Mouse (Mus musculus): ENCODE data around the gene Skap1. TPM values are rescaled to one million over a fixed set of nuclear protein-coding genes. Genes with fewer than 3 reads are reported as not detected.
A peak's percentile ranks its signal among the peaks of the same experiment; 100 is the strongest.

Skap1 gene
- polyA plus RNA-seq, 1 experiment from 2014 or later = 6.5 TPM

DNA sequence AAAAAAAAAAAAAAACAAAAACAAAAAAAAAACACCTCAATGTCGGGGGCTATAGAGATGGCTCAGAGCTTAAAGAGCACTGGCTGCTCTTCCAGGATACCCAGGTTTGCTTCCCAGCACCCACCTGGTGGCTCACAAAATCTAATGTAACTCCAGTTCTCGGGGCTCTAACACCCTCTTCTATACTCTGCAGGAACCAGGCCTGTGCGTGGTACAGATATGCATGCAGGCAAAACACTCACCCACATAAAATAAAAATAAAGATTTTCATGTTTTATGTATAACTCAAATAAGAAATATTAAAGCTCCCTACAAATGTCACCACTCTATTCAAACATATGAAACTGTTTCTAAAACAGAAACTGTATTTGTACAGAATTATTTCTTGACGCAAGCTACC, 214.6 kb downstream of the Skap1 start:
- H3K27ac ChIP-seq (replicated peaks) = no peak overlapping the region
- H3K4me1 ChIP-seq (replicated peaks) = peaks cover 4% of the 10 kb centered on the region; the same call in 1 of the 2 replicates
- no peaks in the 10 kb centered on the region for H3K27me3 ChIP-seq
- no peak for ATAC-seq (ENCODE audit: low FRiP score, low read depth)
- WGBS = 90% methylated on average over 4 of the region's 4 CpGs
- H3K9me3 ChIP-seq = no peaks in the 10 kb centered on the region
- H3K9ac ChIP-seq = no peak overlapping the region
- H3K36me3 ChIP-seq = no peaks in the 10 kb centered on the region
- no peak overlapping the region for H3K4me3 ChIP-seq
- no peak overlapping the region for H3K4me2 ChIP-seq

DNA sequence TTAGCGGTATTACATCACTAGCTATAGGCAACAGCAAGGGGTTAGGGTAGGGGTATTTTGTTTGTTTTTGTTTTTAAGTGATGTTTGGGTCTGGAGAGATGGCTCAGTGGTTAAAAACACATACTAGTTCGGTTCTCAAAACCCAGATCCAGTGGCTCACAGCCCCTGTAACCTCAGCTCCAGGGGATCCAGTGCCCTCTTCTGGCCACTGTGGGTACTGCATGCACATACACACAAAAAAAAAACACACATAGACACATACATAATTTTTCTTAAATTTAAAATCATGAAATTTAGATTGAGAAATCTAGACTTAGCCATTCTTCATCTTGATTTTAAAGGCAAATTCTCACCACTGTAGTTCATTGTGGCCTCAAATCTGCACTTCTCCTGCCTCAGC, 221.0 kb downstream of the Skap1 start:
- Histone ChIP-seq H3K4me2 (no peak overlapping the region), H3K4me1 (replicated peaks) (no peaks in the 10 kb centered on the region), H3K27me3 (no peaks in the 10 kb centered on the region), H3K9me3 (no peaks in the 10 kb centered on the region), H3K27ac (replicated peaks) (no peak overlapping the region), H3K9ac (no peak overlapping the region), H3K36me3 (no peaks in the 10 kb centered on the region), H3K4me3 (no peak overlapping the region)
- 84% methylated on average over 2 of the region's 2 CpGs for WGBS
- ATAC-seq (ENCODE audit: low FRiP score, low read depth) = no peak

DNA sequence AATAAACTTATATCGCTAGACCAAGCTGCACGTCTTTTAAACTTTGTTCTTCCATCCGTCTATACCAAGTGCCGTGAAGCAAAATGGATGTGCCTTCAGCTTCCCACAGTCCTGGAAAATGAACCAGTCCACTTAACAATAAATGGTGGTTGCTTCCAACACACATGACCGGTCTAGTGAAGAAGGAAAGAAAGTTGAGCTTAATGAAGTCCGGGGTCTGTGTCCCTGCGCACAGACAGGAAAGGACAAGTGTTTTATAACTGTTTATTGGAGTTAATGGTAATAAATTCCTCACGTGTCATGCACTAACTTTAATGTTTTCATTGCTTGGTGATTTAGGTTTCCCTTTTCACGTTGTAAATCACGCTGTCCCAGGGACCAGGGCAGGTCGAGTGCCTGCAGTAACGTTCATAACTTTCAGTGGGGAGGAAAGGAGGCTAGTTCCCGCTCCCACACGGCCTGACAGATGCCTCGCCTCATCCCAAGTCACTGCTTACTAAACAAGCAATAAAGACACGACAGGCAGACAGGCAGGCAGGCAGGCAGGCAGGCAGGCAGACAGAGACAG, 222.4 kb downstream of the Skap1 start:
- H3K4me3 ChIP-seq = no peak overlapping the region
- no peaks in the 10 kb centered on the region for H3K4me1 ChIP-seq (replicated peaks)
- H3K4me2 ChIP-seq = no peak overlapping the region
- ATAC-seq (ENCODE audit: low FRiP score, low read depth) = no peak
- no peaks in the 10 kb centered on the region for H3K27me3 ChIP-seq
- H3K9me3 ChIP-seq = no peaks in the 10 kb centered on the region
- no peak overlapping the region for H3K9ac ChIP-seq
- WGBS = 78% methylated on average over 16 of the region's 16 CpGs
- H3K36me3 ChIP-seq = no peaks in the 10 kb centered on the region
- no peak overlapping the region for H3K27ac ChIP-seq (replicated peaks)

DNA sequence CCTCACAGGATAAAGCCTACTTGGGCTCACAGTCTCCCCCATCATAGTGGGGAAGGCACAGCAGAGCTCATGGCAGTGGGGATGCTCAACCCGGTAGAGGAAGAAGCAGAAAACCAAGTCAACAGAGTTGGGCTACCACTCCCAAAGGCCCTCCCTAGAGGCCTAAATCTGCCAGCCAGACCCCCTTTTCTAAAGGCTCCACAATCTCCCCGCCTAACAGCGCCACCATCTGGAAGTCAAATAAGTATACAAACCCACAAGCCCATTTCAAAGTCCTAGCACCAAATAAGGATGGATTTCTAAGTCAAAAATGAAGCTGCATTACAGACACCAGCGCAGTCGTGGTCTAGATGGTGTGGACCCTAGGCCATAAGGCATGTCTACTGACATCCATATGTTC, 227.9 kb downstream of the Skap1 start:
- H3K27me3 ChIP-seq = no peaks in the 10 kb centered on the region
- H3K27ac ChIP-seq (replicated peaks) = no peak overlapping the region
- ATAC-seq (ENCODE audit: low FRiP score, low read depth) = no peak
- H3K36me3 ChIP-seq = no peaks in the 10 kb centered on the region
- H3K4me2 ChIP-seq = no peak overlapping the region
- WGBS = 82% methylated on average over 5 of the region's 5 CpGs
- peaks cover 22% of the 10 kb centered on the region for H3K4me1 ChIP-seq (replicated peaks)
- no peaks in the 10 kb centered on the region for H3K9me3 ChIP-seq
- no peak overlapping the region for H3K9ac ChIP-seq
- H3K4me3 ChIP-seq = no peak overlapping the region

DNA sequence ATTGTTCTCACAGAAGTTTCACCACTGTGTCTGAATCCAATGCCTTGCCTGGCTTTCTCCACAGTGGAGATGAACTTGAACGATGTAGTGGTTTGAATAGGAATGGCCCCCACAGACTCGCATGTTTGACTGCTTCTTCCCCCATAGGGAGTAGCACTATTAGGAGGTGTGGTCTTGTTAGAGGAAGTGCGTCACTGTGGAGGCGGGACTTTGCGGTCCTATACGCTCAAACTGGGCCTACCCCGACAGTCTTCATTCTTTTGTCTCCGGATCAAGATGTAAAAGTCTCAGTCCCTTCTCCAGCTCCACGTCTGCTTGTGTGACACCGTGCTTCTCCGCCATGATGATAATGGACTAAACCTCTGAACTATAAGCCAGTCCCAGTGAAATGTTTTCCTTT, 229.0 kb downstream of the Skap1 start:
- H3K36me3 ChIP-seq = no peaks in the 10 kb centered on the region
- H3K4me2 ChIP-seq = no peak overlapping the region
- H3K27ac ChIP-seq (replicated peaks) = no peak overlapping the region
- H3K4me1 ChIP-seq (replicated peaks) = peaks cover 24% of the 10 kb centered on the region
- WGBS = 93% methylated on average over 11 of the region's 11 CpGs
- no peaks in the 10 kb centered on the region for H3K9me3 ChIP-seq
- H3K9ac ChIP-seq = no peak overlapping the region
- no peak for ATAC-seq (ENCODE audit: low FRiP score, low read depth)
- no peaks in the 10 kb centered on the region for H3K27me3 ChIP-seq
- no peak overlapping the region for H3K4me3 ChIP-seq

DNA sequence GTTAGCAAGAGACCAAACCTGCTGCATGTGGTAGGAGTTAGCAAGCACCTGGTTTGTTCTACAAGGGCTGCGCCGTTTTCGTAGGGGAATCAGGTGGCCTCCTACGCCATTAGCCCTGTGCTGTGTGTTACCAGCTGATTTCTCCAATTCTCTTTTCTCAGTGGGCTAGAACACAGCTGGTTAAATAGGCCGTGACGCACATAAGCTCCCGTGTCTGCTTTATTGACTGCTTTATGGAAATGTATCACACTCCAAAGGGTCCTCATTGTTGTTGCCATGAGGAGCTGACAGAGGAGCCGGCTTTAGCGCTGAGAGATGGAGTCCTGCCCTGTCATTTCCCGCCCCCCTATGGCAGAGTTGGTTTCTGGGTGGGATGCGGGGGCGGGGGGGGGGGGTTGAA, 230.4 kb downstream of the Skap1 start:
- no peak overlapping the region for H3K4me2 ChIP-seq
- 0 out of 2 replicates have a peak, but pooled peaks have one; percentile 34 for ATAC-seq (ENCODE audit: low FRiP score, low read depth)

DNA sequence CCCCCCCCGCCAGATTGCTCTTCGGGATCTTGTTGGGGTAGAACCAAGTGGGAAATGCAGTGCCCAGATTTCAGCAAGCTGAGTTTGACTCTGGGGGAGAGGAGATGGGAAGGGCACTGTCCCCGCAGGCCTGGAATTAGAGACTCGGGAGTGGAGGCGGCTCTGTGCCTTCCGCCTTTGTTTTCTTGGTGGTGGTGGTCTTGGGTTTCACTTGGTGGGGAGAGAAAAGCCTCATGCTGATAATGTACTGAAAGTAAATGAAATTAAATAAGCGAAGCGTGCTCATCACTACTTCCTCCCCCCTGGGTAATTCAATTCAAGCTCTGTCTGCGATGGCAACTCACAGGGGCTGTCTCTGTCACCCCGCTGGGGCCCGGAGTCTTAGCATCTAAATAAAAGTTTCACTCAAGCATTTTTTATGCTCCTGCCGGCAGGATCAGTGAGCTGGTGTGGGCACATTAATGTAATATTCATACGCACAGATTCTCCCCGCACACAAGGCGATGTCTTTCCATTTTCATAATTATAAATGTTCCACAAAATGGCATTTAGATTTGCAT, 231.9 kb downstream of the Skap1 start:
- H3K4me3 ChIP-seq = no peak overlapping the region
- 0 out of 2 replicates have a peak overlapping the region, but pooled peaks have one; percentile 10 for H3K4me2 ChIP-seq
- 25% methylated on average over 15 of the region's 15 CpGs for WGBS
- peaks cover 24% of the 10 kb centered on the region for H3K4me1 ChIP-seq (replicated peaks)
- H3K36me3 ChIP-seq = no peaks in the 10 kb centered on the region
- ATAC-seq (ENCODE audit: low FRiP score, low read depth) = no peak
- no peak overlapping the region for H3K9ac ChIP-seq
- H3K27ac ChIP-seq (replicated peaks) = no peak overlapping the region; the same call in 1 of the 2 replicates
- no peaks in the 10 kb centered on the region for H3K9me3 ChIP-seq
- H3K27me3 ChIP-seq = no peaks in the 10 kb centered on the region

More for the DNA sequence above, 230.4 kb downstream of the Skap1 start:
- H3K4me1 ChIP-seq (replicated peaks) = peaks cover 24% of the 10 kb centered on the region
- H3K36me3 ChIP-seq = no peaks in the 10 kb centered on the region
- no peaks in the 10 kb centered on the region for H3K27me3 ChIP-seq
- H3K4me3 ChIP-seq = no peak overlapping the region
- H3K27ac ChIP-seq (replicated peaks) = peak overlapping the region; percentile 42; the same call in 1 of the 2 replicates
- no peaks in the 10 kb centered on the region for H3K9me3 ChIP-seq
- WGBS = 33% methylated on average over 12 of the region's 12 CpGs
- no peak overlapping the region for H3K9ac ChIP-seq

DNA sequence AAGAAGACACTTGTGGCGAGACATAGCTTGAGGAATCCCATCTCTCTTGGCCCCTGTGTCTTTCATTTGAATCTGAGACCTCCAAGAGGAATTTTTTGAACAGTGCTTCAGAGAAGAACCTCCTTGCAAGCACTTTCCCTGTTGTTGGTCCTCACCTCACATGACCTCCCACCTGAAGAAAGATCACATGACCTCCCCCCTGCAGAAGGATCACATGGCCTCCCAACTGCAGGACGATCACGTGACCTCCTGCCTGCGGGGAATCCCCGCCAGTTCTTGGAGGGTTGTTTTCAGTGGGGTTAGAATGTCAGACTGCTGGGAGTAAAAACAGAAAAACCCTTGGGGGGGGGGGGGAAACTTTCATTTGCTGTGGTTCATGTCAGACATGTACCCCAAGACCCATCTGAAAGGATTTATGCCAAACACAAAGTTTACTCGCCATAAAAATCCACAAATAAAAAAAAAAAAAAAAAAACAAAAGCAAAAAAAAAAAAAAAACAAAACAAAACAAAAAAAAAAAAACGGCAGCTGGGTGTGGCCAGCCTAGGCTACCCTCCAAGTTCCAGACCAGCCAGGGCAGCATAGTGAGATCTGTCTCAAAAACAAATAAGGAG, 232.6 kb downstream of the Skap1 start:
- H3K4me3 ChIP-seq = no peak overlapping the region

DNA sequence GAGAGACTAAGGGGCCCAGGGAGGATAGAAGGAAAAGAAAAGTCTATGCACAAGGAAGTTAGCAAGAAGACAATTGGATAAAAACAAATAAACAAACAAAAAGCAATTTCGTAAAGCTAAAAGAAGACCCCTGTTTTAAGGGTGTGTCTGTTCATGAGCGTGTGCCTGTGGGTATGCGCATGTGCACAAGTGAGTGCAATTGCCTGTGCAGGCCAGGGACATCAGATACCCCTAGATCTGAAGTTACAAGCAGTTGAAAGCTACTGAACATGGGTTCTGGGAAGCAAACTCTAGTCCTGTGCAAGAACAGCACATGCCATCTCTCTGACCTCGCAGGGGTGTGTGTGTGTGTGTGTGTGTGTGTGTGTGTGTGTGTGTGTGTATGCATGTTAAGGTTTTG, 233.1 kb downstream of the Skap1 start:
- 82% methylated on average over 4 of the region's 4 CpGs for WGBS
- ATAC-seq (ENCODE audit: low FRiP score, low read depth) = no peak
- Histone ChIP-seq H3K9me3 (no peaks in the 10 kb centered on the region), H3K27ac (replicated peaks) (no peak overlapping the region), H3K36me3 (no peaks in the 10 kb centered on the region), H3K4me2 (no peak overlapping the region), H3K27me3 (no peaks in the 10 kb centered on the region), H3K4me3 (no peak overlapping the region), H3K9ac (no peak overlapping the region), H3K4me1 (replicated peaks) (peaks cover 24% of the 10 kb centered on the region)

More for the DNA sequence above, 232.6 kb downstream of the Skap1 start:
- Histone ChIP-seq H3K36me3 (no peaks in the 10 kb centered on the region), H3K4me2 (0 out of 2 replicates have a peak overlapping the region, but pooled peaks have one; percentile 11), H3K9ac (no peak overlapping the region), H3K27me3 (no peaks in the 10 kb centered on the region), H3K9me3 (no peaks in the 10 kb centered on the region), H3K27ac (replicated peaks) (peak overlapping the region; percentile 44), H3K4me1 (replicated peaks) (peaks cover 24% of the 10 kb centered on the region)
- no peak for ATAC-seq (ENCODE audit: low FRiP score, low read depth)
- 18% methylated on average over 7 of the region's 7 CpGs for WGBS

DNA sequence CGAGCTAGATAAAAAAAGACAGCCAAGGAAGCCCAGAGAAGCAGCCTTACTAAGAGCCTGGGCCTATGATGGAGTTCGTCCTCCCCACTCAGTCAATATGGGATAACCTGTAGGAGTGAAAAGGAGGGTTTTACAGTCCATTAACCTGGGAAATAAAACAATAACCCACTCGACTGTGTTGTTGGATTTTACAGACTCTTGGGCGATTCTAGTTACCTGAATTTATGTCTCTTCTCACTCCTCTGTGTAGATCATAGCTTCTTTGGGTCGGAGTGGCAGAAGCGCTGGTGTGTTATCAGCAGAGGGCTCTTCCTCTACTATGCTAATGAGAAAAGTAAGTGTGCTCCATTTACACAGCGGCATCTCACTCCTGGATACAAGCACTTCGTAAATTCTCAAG, 239.4 kb downstream of the Skap1 start:
- no peak for ATAC-seq (ENCODE audit: low FRiP score, low read depth)
- WGBS = 79% methylated on average over 8 of the region's 8 CpGs
- no peak overlapping the region for H3K4me3 ChIP-seq
- no peaks in the 10 kb centered on the region for H3K36me3 ChIP-seq
- no peak overlapping the region for H3K9ac ChIP-seq
- H3K4me1 ChIP-seq (replicated peaks) = no peaks in the 10 kb centered on the region
- H3K27ac ChIP-seq (replicated peaks) = no peak overlapping the region
- H3K4me2 ChIP-seq = no peak overlapping the region
- H3K9me3 ChIP-seq = no peaks in the 10 kb centered on the region
- H3K27me3 ChIP-seq = no peaks in the 10 kb centered on the region

DNA sequence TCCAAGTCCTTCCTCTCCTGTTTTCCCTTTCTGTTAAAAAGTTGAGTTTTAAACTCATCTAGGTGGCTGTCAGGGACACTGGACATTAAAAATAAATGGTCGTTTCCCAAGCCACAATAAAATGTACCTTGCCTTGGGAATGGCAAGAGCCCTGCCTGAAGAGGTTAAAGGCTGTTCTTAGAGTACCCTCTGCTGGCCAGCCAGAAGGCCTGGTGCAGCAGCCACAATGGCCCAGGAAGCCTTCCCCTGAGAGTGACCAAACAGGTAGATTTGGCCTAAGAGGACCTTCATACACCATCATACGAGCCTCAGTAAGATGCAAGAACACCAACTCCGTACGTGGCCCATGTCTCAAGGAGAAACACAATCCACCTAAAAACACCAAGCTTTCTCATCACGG, 246.9 kb downstream of the Skap1 start:
- Histone ChIP-seq H3K9me3 (no peaks in the 10 kb centered on the region), H3K4me3 (no peak overlapping the region), H3K4me2 (no peak overlapping the region), H3K4me1 (replicated peaks) (peaks cover 15% of the 10 kb centered on the region), H3K27me3 (no peaks in the 10 kb centered on the region), H3K27ac (replicated peaks) (0 out of 2 replicates have a peak overlapping the region, but pooled peaks have one; percentile 25), H3K36me3 (no peaks in the 10 kb centered on the region), H3K9ac (no peak overlapping the region)
- no peak for ATAC-seq (ENCODE audit: low FRiP score, low read depth)
- WGBS = 74% methylated on average over 5 of the region's 5 CpGs

DNA sequence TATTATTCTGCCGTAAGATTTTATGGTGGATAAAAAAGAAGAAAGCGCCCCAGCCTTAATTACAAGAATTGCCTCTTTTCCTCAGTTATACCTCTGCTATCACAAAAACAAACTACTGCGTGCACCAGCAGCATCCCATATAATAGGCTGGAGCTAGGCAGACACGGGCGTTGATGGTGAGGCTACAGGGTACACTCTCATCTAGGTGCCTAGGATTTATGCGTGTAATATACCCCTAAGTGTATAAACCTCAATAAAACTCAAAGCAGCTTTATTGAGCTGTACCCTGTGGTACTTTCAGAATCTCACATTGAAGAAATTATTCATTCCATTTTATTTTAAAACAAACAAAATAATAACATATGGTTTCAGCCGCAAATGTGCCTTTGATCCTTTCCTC, 247.3 kb downstream of the Skap1 start:
- Histone ChIP-seq H3K4me3 (no peak overlapping the region), H3K36me3 (no peaks in the 10 kb centered on the region), H3K9me3 (no peaks in the 10 kb centered on the region), H3K4me1 (replicated peaks) (peaks cover 15% of the 10 kb centered on the region), H3K4me2 (no peak overlapping the region), H3K9ac (no peak overlapping the region), H3K27me3 (no peaks in the 10 kb centered on the region), H3K27ac (replicated peaks) (peak overlapping the region; percentile 53; the same call in 1 of the 2 replicates)
- WGBS = 89% methylated on average over 7 of the region's 7 CpGs
- no peak for ATAC-seq (ENCODE audit: low FRiP score, low read depth)

Data from hindbrain, embryonic 15.5 days (tissue).